Mouse (Mus musculus) forebrain, embryonic 14.5 days (tissue): ENCODE measurements at regions not wholly inside any gene's neighbourhood (a gene's known extent, or its start where the extent isn't known, plus 50 kb on each side); places are given as distances from the start of the nearest gene placed in this dataset.
A peak's percentile ranks its signal among the peaks of the same experiment; 100 is the strongest.

ENCODE experiments used
- ATAC-seq: fragments of 200-750 bp; cut with Nextera tagmentation; 2 replicates; pipeline ENCODE4 v1.8.0; 2017; ENCODE audit warnings: mild to moderate bottlenecking, moderate library complexity
- DNase-seq: peaks from one replicate; pipeline ENCODE4 v3.0.0-alpha.2; 2015; ENCODE audit warnings: low spot score
- H3K27ac ChIP-seq: fragments of 300-500 bp; sonication (generic); 2 replicates; pipeline ENCODE4 v1.5.1; 2014; ENCODE audit warnings: low read depth, mild to moderate bottlenecking, control low read depth, low read length, moderate library complexity
- H3K27me3 ChIP-seq: fragments of 300-500 bp; sonication (generic); replicated peaks from 2 replicates; pipeline ENCODE4 v1.6.1; 2014; ENCODE audit warnings: low read length, control low read depth, mixed read lengths; ENCODE audit not compliant: control insufficient read depth, insufficient read depth
- H3K36me3 ChIP-seq: fragments of 300-500 bp; sonication (generic); 2 replicates; pipeline ENCODE4 v1.6.1; 2014; ENCODE audit warnings: low read length, control low read depth; ENCODE audit not compliant: control insufficient read depth, insufficient read depth
- H3K4me1 ChIP-seq: fragments of 300-500 bp; sonication (generic); 2 replicates; pipeline ENCODE4 v1.6.1; 2014; ENCODE audit warnings: antibody characterized with exemption, low read length, control low read depth; ENCODE audit not compliant: control insufficient read depth, insufficient read depth
- H3K4me2 ChIP-seq: fragments of 300-500 bp; sonication (generic); 2 replicates; pipeline ENCODE4 v1.6.1; 2014; ENCODE audit warnings: mild to moderate bottlenecking, control low read depth, low read length
- H3K4me3 ChIP-seq: fragments of 300-500 bp; sonication (generic); 2 replicates; pipeline ENCODE4 v1.5.1; 2014; ENCODE audit warnings: low read depth, low read length, control low read depth
- H3K9ac ChIP-seq: fragments of 300-500 bp; sonication (generic); 2 replicates; pipeline ENCODE4 v1.6.1; 2014; ENCODE audit warnings: mild to moderate bottlenecking, low read length, control low read depth, moderate library complexity
- H3K9me3 ChIP-seq: fragments of 300-500 bp; sonication (generic); replicated peaks from 2 replicates; pipeline ENCODE4 v1.6.1; 2016; ENCODE audit warnings: low read length, control low read depth, mixed read lengths; ENCODE audit not compliant: control insufficient read depth
- WGBS: fragments of 180-500 bp; shearing (Covaris S2); extraction: QIAGEN DNeasy Blood & Tissue Kit; methylation state at CpG from one replicate; pipeline ENCODE4 v1.1.7; 2014; 5-methylcytosine and 5-hydroxymethylcytosine counted together

DNA sequence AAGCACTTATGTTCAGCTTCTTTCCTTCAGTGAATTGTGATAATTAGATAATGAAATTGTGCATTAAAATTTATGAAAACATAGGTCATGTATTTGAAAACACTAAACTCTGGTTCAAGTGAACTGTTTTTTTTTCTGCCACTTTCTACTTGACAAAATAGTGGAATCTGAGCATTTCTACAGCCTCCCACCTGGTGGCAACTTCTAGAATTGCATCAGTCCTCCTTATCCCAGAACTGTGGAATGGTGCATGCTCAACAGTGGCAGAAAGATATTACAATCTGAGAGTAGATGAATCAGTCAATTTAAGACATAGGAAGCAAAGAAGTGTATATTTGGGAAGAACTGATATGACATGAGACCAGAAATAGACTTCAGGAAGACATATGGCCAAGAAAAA is 84.1 kb upstream of the Gm28269 start:
- DNase-seq (peak; percentile 35), ATAC-seq (no peak)
- no peaks in the 10 kb centered on the region for H3K4me1 ChIP-seq
- no peak overlapping the region for H3K27ac ChIP-seq
- H3K36me3 ChIP-seq, result no peaks in the 10 kb centered on the region
- no peak overlapping the region for H3K4me2 ChIP-seq
- H3K9me3 ChIP-seq, result no peaks in the 10 kb centered on the region
- no peak overlapping the region for H3K4me3 ChIP-seq
- no peak overlapping the region for H3K9ac ChIP-seq
- H3K27me3 ChIP-seq, result no peaks in the 10 kb centered on the region

DNA sequence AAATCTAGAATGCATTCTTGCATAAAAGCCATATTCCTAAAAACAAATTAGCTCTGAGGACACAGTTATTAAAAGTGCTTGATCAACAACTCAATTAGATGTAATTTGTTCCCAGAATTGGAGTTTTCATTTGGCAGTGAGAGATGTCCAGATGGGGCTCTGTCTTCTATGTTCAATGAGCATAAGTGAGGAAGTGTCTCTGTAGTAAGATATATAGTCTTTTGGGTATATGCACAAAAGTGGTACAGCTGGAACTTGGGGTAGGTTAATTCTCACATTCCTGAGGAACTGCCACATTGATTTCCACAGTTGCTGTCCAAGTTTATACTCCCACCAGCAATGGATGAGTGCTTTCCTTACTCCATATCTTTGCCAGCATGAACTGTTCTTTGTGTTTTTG is 64.3 kb upstream of the Gm28269 start:
- Histone ChIP-seq H3K27me3 (no peaks in the 10 kb centered on the region), H3K27ac (no peak overlapping the region), H3K9me3 (no peaks in the 10 kb centered on the region), H3K9ac (no peak overlapping the region), H3K36me3 (no peaks in the 10 kb centered on the region), H3K4me3 (no peak overlapping the region), H3K4me2 (no peak overlapping the region), H3K4me1 (no peaks in the 10 kb centered on the region)
- ATAC-seq, result no peak
- DNase-seq, result no peak

DNA sequence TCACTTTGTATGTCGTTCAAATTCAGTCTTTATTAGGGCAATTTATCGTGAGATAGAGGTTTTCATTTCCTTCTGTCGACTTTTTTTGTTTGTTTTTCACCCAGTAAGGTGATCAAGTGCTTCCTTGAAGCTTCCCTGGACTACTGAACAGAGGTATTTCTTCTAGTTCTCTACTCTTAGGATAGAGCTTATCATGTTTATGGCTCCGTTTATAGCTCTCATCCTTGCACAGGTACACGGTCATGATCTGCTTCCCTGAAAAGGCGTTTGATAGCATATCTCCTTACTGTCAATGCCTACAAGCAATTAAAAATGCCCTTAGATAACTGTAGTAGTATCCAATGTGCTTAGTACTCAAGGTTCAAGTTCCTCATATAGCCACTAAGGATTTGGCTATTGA is 56.9 kb upstream of the Gm28269 start:
- DNase-seq, result no peak
- H3K27ac ChIP-seq, result no peak overlapping the region
- H3K4me3 ChIP-seq, result no peak overlapping the region
- no peak overlapping the region for H3K4me2 ChIP-seq
- ATAC-seq, result no peak
- H3K27me3 ChIP-seq, result no peaks in the 10 kb centered on the region
- no peaks in the 10 kb centered on the region for H3K36me3 ChIP-seq
- no peaks in the 10 kb centered on the region for H3K9me3 ChIP-seq
- H3K9ac ChIP-seq, result no peak overlapping the region
- 82% methylated on average over 6 of the region's 6 CpGs for WGBS
- no peaks in the 10 kb centered on the region for H3K4me1 ChIP-seq
